Mouse (Mus musculus) small intestine, adult 2 months (tissue): Measurements from ENCODE around the gene Mtch1. TPM values are rescaled to one million over a fixed set of nuclear protein-coding genes. Genes with fewer than 3 reads are reported as not detected.

Experiments used
- H3K27ac ChIP-seq: fragments of 200-500 bp; 2 replicates; pipeline ENCODE4 v1.5.1; 2012; ENCODE audit warnings: low read depth, low read length, control low read depth, inconsistent platforms; ENCODE audit not compliant: insufficient read depth
- H3K27me3 ChIP-seq: fragments of 200-500 bp; 2 replicates; pipeline ENCODE4 v1.6.1; 2012; ENCODE audit warnings: mild to moderate bottlenecking, moderate library complexity, low read length, inconsistent platforms; ENCODE audit not compliant: control insufficient read depth, insufficient read depth
- H3K36me3 ChIP-seq: fragments of 200-500 bp; 2 replicates; pipeline ENCODE4 v1.6.1; 2012; ENCODE audit warnings: mild to moderate bottlenecking, low read length, control low read depth, inconsistent platforms; ENCODE audit not compliant: control insufficient read depth, insufficient read depth
- H3K4me1 ChIP-seq: fragments of 200-500 bp; 2 replicates; pipeline ENCODE4 v1.6.1; 2012; ENCODE audit warnings: low read length, inconsistent platforms, mixed read lengths; ENCODE audit not compliant: control insufficient read depth, insufficient read depth, insufficient read length
- H3K4me3 ChIP-seq: fragments of 200-500 bp; 2 replicates; pipeline ENCODE4 v1.5.1; 2012; ENCODE audit warnings: low read depth, mild to moderate bottlenecking, control low read depth, inconsistent platforms, low read length, moderate library complexity
- CTCF ChIP-seq: fragments of 200-500 bp; IDR thresholded peaks from 2 replicates; pipeline ENCODE4 v1.5.1; 2012; ENCODE audit warnings: low read depth, mild to moderate bottlenecking, control low read depth, inconsistent platforms, low read length, moderate library complexity, mixed read lengths; ENCODE audit not compliant: insufficient replicate concordance, insufficient read length; ENCODE audit errors: extremely low read depth
- POLR2A ChIP-seq: fragments of 200-500 bp; IDR thresholded peaks from 2 replicates; pipeline ENCODE4 v1.6.1; 2012; ENCODE audit warnings: low read depth, mild to moderate bottlenecking, control low read depth, inconsistent platforms, low read length, moderate library complexity
- whole genome bisulfite sequencing: fragments of 180-500 bp; shearing (Covaris S2); methylation state at CpG from one replicate; pipeline ENCODE4 v1.1.7; 2018; 5-methylcytosine and 5-hydroxymethylcytosine counted together
- polyA plus RNA-seq: library from polyadenylated mRNA; depleted of rRNA; stranded (reverse); fragments of >200 nt; gene quantifications from 2 replicates; pipeline ENCODE4 v1.2.3, GENCODE M21; 2012

Gene Mtch1
- polyA plus RNA-seq, 1 experiment = 260 TPM

- no peak overlapping the region for H3K27ac ChIP-seq
- WGBS = 4% methylated on average over 7 of the region's 7 CpGs
- H3K27me3 ChIP-seq = no peaks in the 10 kb centered on the region
- H3K36me3 ChIP-seq = no peaks in the 10 kb centered on the region
- no peak overlapping the region for H3K4me3 ChIP-seq
- TF ChIP-seq CTCF (peak; percentile 98; the same call in 1 of the 2 replicates), POLR2A (no peak)
- peaks cover 18% of the 10 kb centered on the region for H3K4me1 ChIP-seq
Measured at GRCm38 (mm10) chr17:29381472-29381871, 33.7 kb upstream of the Mtch1 start.

GRCm38 (mm10) chr17:29380241-29380640, 32.5 kb upstream of the Mtch1 start:
- WGBS = 81% methylated on average over 4 of the region's 4 CpGs
- no peak for TF ChIP-seq CTCF
- no peak for TF ChIP-seq POLR2A
- H3K36me3 ChIP-seq = no peaks in the 10 kb centered on the region
- H3K27ac ChIP-seq = no peak overlapping the region
- peaks cover 12% of the 10 kb centered on the region for H3K4me1 ChIP-seq
- H3K4me3 ChIP-seq = no peak overlapping the region
- H3K27me3 ChIP-seq = no peaks in the 10 kb centered on the region

- Histone ChIP-seq H3K4me3 (no peak overlapping the region), H3K4me1 (0 out of 2 replicates have a peak, but pooled peaks cover 1% of the 10 kb centered on the region), H3K27ac (no peak overlapping the region), H3K27me3 (no peaks in the 10 kb centered on the region), H3K36me3 (no peaks in the 10 kb centered on the region)
- WGBS = 61% methylated on average over 8 of the region's 8 CpGs
- TF ChIP-seq CTCF (peak; percentile 25; the same call in 1 of the 2 replicates), POLR2A (no peak)
Measured at GRCm38 (mm10) chr17:29378056-29378455, 30.3 kb upstream of the Mtch1 start.

GRCm38 (mm10) chr17:29375871-29376270, 28.1 kb upstream of the Mtch1 start:
- WGBS = 52% methylated on average over 10 of the region's 10 CpGs

GRCm38 (mm10) chr17:29370984-29371723, 23.4 kb upstream of the Mtch1 start:
- Histone ChIP-seq H3K36me3 (no peaks in the 10 kb centered on the region), H3K27me3 (no peaks in the 10 kb centered on the region), H3K27ac (no peak overlapping the region), H3K4me3 (no peak overlapping the region), H3K4me1 (peaks cover 3% of the 10 kb centered on the region)
- TF ChIP-seq CTCF (peak; percentile 99), POLR2A (no peak)
- WGBS = 12% methylated on average over 5 of the region's 5 CpGs

More at GRCm38 (mm10) chr17:29375871-29376270, 28.1 kb upstream of the Mtch1 start:
- Histone ChIP-seq H3K27ac (no peak overlapping the region), H3K27me3 (no peaks in the 10 kb centered on the region), H3K4me3 (no peak overlapping the region), H3K36me3 (no peaks in the 10 kb centered on the region), H3K4me1 (no peaks in the 10 kb centered on the region)
- no peak for TF ChIP-seq CTCF
- TF ChIP-seq POLR2A = no peak

- Histone ChIP-seq H3K27me3 (no peaks in the 10 kb centered on the region), H3K4me1 (peaks cover 3% of the 10 kb centered on the region), H3K27ac (no peak overlapping the region), H3K4me3 (no peak overlapping the region), H3K36me3 (no peaks in the 10 kb centered on the region)
- 19% methylated on average over 7 of the region's 7 CpGs for WGBS
- no peak for TF ChIP-seq POLR2A
- TF ChIP-seq CTCF = no peak
Measured at GRCm38 (mm10) chr17:29368726-29369125, 21.0 kb upstream of the Mtch1 start.

- WGBS = 70% methylated on average over 13 of the region's 13 CpGs
- Histone ChIP-seq H3K36me3 (no peaks in the 10 kb centered on the region), H3K4me3 (no peak overlapping the region), H3K27me3 (no peaks in the 10 kb centered on the region), H3K27ac (no peak overlapping the region), H3K4me1 (peaks cover 3% of the 10 kb centered on the region)
- TF ChIP-seq CTCF (no peak), POLR2A (no peak)
Measured at GRCm38 (mm10) chr17:29365105-29365621, 17.4 kb upstream of the Mtch1 start.
